Mouse (Mus musculus) activated CD4-positive, CD25-positive, alpha-beta regulatory T cell, adult 4 months (primary cell): ENCODE results near the gene D7Ertd443e. TPM values are rescaled to one million over a fixed set of nuclear protein-coding genes. Genes with fewer than 3 reads are reported as not detected.

Experiments
- ATAC-seq: one replicate; pipeline ENCODE4 v1.8.0; 2017
- polyA plus RNA-seq, 2 experiments: library from polyadenylated mRNA; unstranded; fragments of 100-300 nt; shearing (Covaris generic); gene quantifications; one replicate each; pipeline ENCODE4 v1.2.1; 2017

D7Ertd443e gene
- polyA plus RNA-seq, 2 experiments from 2014 or later, result not detected

DNA sequence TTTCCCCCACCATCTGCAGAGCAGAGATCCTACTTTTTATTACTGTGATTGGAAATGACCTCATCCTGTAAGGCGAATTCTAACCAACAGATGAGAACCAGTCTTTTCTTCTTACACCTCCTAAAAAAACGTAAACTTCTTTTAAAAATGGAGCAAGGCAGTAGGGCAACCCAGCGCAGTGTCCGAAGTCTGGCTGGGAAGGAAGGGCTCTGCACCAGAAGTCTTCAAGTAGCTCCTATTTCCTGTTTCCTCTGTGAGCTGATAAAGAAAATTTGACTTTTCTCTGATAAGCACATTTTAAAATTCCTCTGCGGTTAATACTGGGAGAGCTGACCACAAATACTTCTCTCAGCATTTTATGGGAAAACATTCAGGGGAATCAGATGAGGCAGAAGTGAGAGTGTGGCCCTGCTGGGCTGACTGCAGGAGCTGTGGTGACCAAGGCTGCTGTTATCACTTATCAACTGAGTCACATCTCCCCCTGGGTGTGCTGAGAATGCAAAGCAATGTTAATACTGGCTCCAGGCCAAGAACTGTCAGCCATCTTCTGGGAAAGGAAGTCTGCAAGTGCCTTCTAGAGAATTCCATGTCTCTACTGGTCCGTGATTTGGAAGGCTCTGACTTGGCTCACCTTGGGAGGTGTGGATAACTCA, 97.8 kb downstream of the D7Ertd443e start:
- ATAC-seq, result no peak

- ATAC-seq, result no peak
These were observed 112.5 kb downstream of the D7Ertd443e start for GRCm38 (mm10) chr7:134272956-134273355.

- ATAC-seq, result no peak
These were observed 113.0 kb downstream of the D7Ertd443e start for GRCm38 (mm10) chr7:134272421-134272820.

DNA sequence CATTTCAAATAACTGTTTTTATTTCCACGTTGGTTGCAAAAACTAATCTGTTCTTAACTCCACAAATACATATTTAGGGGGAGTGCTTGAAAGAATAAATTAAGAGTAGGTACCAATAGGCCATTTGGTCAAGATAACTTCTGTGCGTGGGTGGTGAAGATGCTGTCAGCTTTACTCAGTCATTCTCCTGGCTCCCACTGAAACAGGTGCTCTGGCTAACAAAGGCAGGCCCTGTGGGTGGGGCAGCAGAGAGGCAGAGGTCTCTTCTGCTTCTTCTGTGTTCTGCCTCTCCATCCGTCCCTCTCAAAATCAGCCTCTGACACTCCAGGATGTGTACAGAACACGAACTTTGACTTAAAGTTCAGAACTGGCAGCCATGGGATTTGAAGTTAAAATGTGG, 119.7 kb downstream of the D7Ertd443e start:
- no peak for ATAC-seq

- ATAC-seq, result no peak
These were observed 122.1 kb downstream of the D7Ertd443e start for GRCm38 (mm10) chr7:134263146-134263906.

- no peak for ATAC-seq
These were observed 124.3 kb downstream of the D7Ertd443e start for GRCm38 (mm10) chr7:134261003-134261701.

- ATAC-seq, result no peak
These were observed 135.1 kb downstream of the D7Ertd443e start for GRCm38 (mm10) chr7:134250273-134250870.

GRCm38 (mm10) chr7:134248041-134248440, 137.4 kb downstream of the D7Ertd443e start:
- no peak for ATAC-seq

DNA sequence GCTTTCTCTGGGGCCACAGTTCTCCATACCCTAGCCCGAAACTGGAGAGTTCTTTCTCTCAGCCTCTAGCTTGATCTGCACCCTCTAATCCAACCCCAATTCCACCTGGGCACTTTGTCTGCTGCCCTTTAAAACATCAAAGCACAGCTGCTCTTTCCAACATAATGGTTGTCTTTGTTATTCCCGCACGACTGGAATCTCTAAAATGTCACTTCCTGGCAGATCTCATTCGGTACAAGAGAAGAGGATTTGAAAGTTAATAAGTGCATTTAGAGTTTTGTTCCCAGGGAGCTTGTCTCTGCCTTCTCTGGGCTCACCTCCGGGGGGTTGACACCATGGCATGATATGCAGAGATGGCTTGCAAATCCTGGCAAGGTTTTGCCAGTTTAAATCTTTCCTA, 138.8 kb downstream of the D7Ertd443e start:
- no peak for ATAC-seq

GRCm38 (mm10) chr7:134242773-134243172, 142.7 kb downstream of the D7Ertd443e start:
- no peak for ATAC-seq

DNA sequence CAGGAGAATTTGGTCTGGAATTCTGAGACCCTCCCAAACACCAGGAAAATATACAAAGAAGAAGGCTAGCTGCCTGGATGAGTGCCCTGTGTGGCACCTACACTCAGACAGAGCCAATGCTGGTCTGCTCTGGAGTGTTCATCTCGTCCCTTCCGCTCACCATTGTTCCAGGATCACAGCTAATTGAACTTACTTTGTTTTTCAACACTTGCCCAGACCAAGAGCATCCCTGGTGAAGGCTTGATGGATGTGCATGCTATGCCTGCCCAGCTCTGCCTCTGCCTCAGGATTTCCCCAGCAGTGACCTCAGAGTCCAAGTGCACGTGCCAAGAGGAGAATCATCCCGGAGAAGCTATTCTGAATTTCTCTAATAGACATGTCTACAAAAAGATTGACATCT, 144.2 kb downstream of the D7Ertd443e start:
- ATAC-seq, result no peak

GRCm38 (mm10) chr7:134240579-134240978, 144.9 kb downstream of the D7Ertd443e start:
- ATAC-seq, result no peak

DNA sequence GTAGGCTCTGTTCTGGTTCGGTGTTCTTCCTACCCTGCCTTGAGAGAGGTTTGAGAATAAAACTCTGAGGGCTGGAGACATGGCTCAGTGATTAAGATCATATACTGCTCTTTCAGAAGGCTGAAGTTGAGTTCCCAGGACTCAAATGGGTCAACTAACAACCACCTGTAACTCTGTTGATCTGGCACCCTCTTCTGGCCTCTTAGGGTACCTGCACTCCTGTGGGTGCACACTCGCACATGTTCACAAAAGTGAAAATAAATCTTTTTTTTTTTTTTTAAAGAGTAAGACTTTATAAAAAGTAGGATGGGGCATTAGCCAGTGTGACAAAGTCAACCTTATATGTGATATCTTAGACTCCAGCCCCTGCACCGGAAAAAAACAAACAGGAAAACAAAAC, 146.6 kb downstream of the D7Ertd443e start:
- no peak for ATAC-seq

DNA sequence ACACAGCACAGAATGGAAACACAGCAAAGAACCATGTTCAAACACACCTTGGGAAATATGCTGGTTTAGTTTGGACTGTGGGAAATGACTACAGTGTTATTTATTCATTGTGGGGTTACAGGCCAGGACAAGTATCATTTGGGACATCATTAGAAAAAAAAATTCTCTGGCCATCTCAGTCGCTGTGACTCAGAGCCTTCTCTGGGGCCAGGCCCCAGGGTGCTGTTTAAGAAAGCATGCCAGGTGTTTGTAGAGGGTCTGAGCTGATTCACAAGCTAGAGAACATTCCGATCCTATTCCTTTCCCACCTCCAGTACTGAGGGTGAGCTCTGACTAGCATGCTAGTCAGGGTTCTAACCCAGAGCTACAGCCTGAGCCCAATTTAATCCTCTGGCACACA, 148.1 kb downstream of the D7Ertd443e start:
- no peak for ATAC-seq

- no peak for ATAC-seq
These were observed 148.7 kb downstream of the D7Ertd443e start for GRCm38 (mm10) chr7:134236727-134237126.

- no peak for ATAC-seq
These were observed 149.9 kb downstream of the D7Ertd443e start for GRCm38 (mm10) chr7:134235552-134235951.

DNA sequence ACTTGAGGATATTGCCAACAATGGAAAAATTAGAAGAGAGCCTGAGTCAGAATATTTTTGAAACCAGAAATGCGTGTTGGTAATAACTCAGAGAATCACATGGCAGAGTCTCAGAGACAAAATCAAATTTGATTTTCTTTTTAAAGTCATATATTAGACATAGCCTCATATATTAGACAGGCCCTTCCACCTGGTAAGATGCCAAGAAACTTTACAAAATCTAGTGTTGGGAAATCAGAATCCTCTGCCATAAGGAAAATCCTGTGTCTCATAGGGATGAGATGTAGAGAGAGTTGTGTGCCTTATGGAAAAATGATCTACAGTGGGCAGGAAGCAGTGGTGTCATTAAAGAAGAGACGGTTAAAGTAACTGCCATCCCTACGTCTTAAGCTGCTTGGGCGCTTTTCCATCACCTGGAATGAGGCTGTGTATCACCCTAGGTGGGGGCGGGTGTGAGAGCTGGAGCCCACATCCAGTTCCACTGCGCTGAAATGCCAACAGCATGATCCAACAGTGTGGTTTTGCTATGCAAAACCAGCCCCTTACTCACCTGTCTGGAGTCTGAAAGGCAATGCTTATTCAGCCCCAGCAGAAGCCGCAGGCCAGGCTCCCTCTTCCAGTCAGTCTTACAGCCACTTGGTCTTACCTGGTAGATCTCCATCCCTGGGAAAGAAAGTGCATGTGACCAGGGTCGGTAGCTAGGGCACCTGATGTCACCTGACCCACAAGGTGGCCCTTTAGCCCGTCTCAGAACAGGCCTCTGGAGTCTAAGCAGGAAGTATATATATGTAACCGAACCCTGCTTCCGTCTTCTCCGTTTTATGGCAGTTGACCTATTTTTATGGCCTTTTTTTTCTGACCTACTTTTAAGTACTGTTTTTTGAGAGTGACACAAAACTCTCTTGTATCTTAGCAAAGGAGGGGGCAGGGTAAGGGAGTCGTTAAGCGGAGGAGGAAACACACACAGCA, 153.8 kb downstream of the D7Ertd443e start, which contains the start of gene Adam12:
Gene Adam12, minus strand, starts transcription at position 769 of the 969 bp plus-strand sequence.
- no peak for ATAC-seq

DNA sequence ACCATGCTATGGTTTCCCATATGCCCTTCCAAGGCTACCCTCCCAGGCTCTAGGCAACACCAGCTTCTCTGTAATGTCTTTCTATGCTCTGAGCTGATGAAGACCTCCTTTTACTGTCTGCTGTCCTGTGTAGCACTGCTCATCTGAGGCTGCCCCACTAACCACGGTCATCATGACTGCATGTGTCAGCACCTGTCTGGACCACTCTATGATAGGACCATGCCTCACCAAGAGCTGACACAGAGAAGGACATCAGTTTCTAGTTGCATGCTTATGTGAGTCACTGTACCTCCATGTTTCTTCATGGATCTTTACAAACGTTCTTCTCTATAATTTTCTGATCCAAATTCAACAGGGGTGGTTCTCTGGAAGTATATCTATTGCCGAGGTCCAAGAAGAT, 154.8 kb downstream of the D7Ertd443e start:
- no peak for ATAC-seq

- no peak for ATAC-seq
These were observed 155.6 kb downstream of the D7Ertd443e start for GRCm38 (mm10) chr7:134229899-134230298.

- no peak for ATAC-seq
These were observed 157.5 kb downstream of the D7Ertd443e start for GRCm38 (mm10) chr7:134227773-134228455.

GRCm38 (mm10) chr7:134227101-134227500, 158.4 kb downstream of the D7Ertd443e start:
- no peak for ATAC-seq
